Mouse (Mus musculus) liver, adult 2 months (tissue): ENCODE results near the gene Trpv4. TPM values are rescaled to one million over a fixed set of nuclear protein-coding genes. Genes with fewer than 3 reads are reported as not detected.

Experiments used
- DNase-seq: peaks from one replicate; pipeline ENCODE4 v3.0.0-alpha.2; 2011; ENCODE audit warnings: low read depth, low spot score; ENCODE audit errors: extremely low read depth
- H3K27ac ChIP-seq: fragments of 200-500 bp; replicated peaks from 2 replicates; pipeline ENCODE4 v1.5.1; 2012; ENCODE audit warnings: low read depth, mild to moderate bottlenecking, control low read depth, inconsistent platforms, low read length; ENCODE audit not compliant: insufficient read depth
- H3K27me3 ChIP-seq: fragments of 200-500 bp; 2 replicates; pipeline ENCODE4 v1.6.1; 2012; ENCODE audit warnings: mild to moderate bottlenecking, moderate library complexity, low read length, inconsistent platforms; ENCODE audit not compliant: control insufficient read depth, insufficient read depth
- H3K36me3 ChIP-seq: fragments of 200-500 bp; 2 replicates; pipeline ENCODE4 v1.6.1; 2012; ENCODE audit warnings: low read length, inconsistent platforms; ENCODE audit not compliant: control insufficient read depth, insufficient read depth
- H3K4me1 ChIP-seq: fragments of 200-500 bp; 2 replicates; pipeline ENCODE4 v1.6.1; 2011; ENCODE audit warnings: low read length; ENCODE audit not compliant: control insufficient read depth, insufficient read depth
- H3K4me3 ChIP-seq: fragments of 200-500 bp; 2 replicates; pipeline ENCODE4 v1.5.1; 2011; ENCODE audit warnings: low read depth, mild to moderate bottlenecking, control low read depth, low read length, moderate library complexity; ENCODE audit not compliant: insufficient read depth
- H3K79me2 ChIP-seq: fragments of 200-500 bp; 2 replicates; pipeline ENCODE4 v1.6.1; 2012; ENCODE audit warnings: inconsistent platforms, mild to moderate bottlenecking, low read length, moderate library complexity; ENCODE audit not compliant: control insufficient read depth, insufficient read depth
- H3K9ac ChIP-seq: fragments of 200-500 bp; 2 replicates; pipeline ENCODE4 v1.6.1; 2012; ENCODE audit warnings: low read depth, mild to moderate bottlenecking, control low read depth, inconsistent platforms, low read length
- CTCF ChIP-seq: fragments of 200-500 bp; IDR thresholded peaks from 2 replicates; pipeline ENCODE4 v1.5.1; 2011; ENCODE audit warnings: low read depth, low read length, control low read depth
- POLR2A ChIP-seq: fragments of 200-500 bp; IDR thresholded peaks from 2 replicates; pipeline ENCODE4 v1.6.1; 2011; ENCODE audit warnings: low read length, control low read depth; ENCODE audit not compliant: insufficient read depth; ENCODE audit errors: extremely low read depth
- WGBS: fragments of 180-500 bp; shearing (Covaris S2); methylation state at CpG from one replicate; pipeline ENCODE4 v1.1.7; 2018; 5-methylcytosine and 5-hydroxymethylcytosine counted together
- polyA plus RNA-seq: library from polyadenylated mRNA; depleted of rRNA; stranded (reverse); fragments of >200 nt; gene quantifications from 2 replicates; pipeline ENCODE4 v1.2.3, GENCODE M21; 2012; rRNA removed
- total RNA-seq: library from RNA; depleted of rRNA; stranded (reverse); fragments of >200 nt; gene quantifications from 2 replicates; pipeline ENCODE4 v1.2.3, GENCODE M21; 2014; rRNA removed

The Trpv4 gene
- total and polyA plus RNA-seq, 2 experiments = 0.09 to 0.50 TPM

DNA sequence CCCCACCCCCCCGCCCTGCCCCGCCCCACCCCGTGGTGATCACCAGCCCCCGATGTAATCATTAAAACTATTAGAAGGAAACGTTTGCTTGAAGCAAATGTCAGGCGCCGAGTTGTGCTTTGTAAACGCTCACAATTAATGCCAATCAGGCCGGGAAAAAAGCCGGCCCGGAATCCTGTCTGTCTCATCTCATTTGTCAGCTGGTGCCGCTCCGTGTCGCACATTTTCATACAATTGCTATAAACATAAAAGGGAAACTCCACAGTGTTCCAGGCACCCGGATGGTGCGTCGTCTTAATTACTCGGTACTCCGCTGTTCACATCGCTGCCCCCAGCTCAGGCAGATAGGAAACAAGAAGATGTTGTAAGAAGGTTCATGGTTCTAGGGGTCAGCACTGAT is 79.9 kb downstream of the Trpv4 start:
- Histone ChIP-seq H3K27ac (no peak overlapping the region), H3K79me2 (peaks cover 16% of the 10 kb centered on the region), H3K36me3 (no peaks in the 10 kb centered on the region), H3K27me3 (no peaks in the 10 kb centered on the region), H3K4me1 (peaks cover 22% of the 10 kb centered on the region), H3K9ac (no peak overlapping the region), H3K4me3 (no peak overlapping the region)
- 75% methylated on average over 20 of the region's 20 CpGs for WGBS
- TF ChIP-seq CTCF = no peak
- DNase-seq = no peak

DNA sequence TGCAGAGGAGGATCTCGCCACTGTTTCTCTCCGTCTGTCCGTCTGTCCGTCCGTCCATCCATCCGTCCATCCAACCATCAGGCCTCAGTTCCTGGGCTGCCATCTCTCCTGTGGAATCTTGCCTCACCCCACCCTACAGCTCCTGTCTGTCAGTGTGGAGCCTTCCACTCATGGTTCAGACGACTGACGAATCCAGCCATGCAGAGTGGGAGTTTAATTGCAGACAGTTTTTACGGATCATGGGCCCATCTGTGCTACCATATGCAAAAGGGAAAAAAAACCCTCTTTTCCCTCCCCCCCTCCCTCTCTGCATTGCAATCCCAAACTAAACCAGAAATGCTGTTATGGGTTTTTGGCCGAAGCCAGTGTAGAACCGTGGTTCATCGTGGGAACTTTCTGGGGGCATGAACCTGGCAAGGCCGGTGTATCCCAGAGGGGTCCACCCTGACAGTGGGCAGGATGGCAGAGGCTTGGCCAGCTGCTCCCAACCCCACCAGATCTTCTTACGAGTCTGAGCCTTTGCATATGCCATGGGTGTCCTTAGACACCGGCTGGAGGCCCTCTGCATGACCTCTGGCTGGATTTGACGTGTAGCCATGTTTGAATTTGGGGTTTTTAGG is 82.1 kb downstream of the Trpv4 start:
- Histone ChIP-seq H3K27ac (no peak overlapping the region), H3K4me1 (peaks cover 28% of the 10 kb centered on the region), H3K79me2 (peaks cover 15% of the 10 kb centered on the region), H3K4me3 (no peak overlapping the region), H3K9ac (no peak overlapping the region), H3K36me3 (no peaks in the 10 kb centered on the region), H3K27me3 (no peaks in the 10 kb centered on the region)
- no peak for DNase-seq
- TF ChIP-seq CTCF (no peak), POLR2A (no peak)
- WGBS = 92% methylated on average over 16 of the region's 16 CpGs

DNA sequence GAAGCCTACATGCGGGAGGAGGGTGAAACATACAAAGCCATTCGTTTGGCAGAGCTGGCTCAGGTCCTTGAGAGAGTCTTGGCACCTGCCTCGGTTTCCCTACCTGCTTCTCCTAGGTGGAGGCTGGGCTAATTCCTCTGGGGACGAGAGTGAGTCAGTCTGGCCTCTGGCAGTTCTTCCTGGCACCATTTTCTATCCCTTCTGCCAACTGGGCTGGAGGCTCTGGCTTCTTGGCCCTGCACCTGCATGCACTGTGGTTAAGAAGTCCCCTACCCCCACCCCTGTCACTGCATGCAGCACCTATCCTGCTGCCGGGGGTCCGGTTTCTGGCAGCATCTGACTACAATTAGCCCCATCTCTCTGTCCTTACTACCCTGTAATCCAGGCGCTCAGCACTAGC is 82.7 kb downstream of the Trpv4 start:
- 56% methylated on average over 7 of the region's 7 CpGs for WGBS
- Histone ChIP-seq H3K79me2 (peaks cover 15% of the 10 kb centered on the region), H3K9ac (no peak overlapping the region), H3K4me1 (peaks cover 31% of the 10 kb centered on the region), H3K27me3 (no peaks in the 10 kb centered on the region), H3K4me3 (no peak overlapping the region), H3K36me3 (no peaks in the 10 kb centered on the region), H3K27ac (no peak overlapping the region)
- TF ChIP-seq CTCF (no peak), POLR2A (no peak)
- peak; percentile 76 for DNase-seq

- H3K9ac ChIP-seq = no peak overlapping the region
- no peaks in the 10 kb centered on the region for H3K27me3 ChIP-seq
- TF ChIP-seq POLR2A = no peak
- no peak for TF ChIP-seq CTCF
- no peak for DNase-seq
- WGBS = 73% methylated on average over 11 of the region's 11 CpGs
- no peaks in the 10 kb centered on the region for H3K36me3 ChIP-seq
- H3K4me1 ChIP-seq = peaks cover 34% of the 10 kb centered on the region
- H3K4me3 ChIP-seq = no peak overlapping the region
- peaks cover 15% of the 10 kb centered on the region for H3K79me2 ChIP-seq
- no peak overlapping the region for H3K27ac ChIP-seq
Measured at GRCm38 (mm10) chr5:114575010-114575409, 83.2 kb downstream of the Trpv4 start.

DNA sequence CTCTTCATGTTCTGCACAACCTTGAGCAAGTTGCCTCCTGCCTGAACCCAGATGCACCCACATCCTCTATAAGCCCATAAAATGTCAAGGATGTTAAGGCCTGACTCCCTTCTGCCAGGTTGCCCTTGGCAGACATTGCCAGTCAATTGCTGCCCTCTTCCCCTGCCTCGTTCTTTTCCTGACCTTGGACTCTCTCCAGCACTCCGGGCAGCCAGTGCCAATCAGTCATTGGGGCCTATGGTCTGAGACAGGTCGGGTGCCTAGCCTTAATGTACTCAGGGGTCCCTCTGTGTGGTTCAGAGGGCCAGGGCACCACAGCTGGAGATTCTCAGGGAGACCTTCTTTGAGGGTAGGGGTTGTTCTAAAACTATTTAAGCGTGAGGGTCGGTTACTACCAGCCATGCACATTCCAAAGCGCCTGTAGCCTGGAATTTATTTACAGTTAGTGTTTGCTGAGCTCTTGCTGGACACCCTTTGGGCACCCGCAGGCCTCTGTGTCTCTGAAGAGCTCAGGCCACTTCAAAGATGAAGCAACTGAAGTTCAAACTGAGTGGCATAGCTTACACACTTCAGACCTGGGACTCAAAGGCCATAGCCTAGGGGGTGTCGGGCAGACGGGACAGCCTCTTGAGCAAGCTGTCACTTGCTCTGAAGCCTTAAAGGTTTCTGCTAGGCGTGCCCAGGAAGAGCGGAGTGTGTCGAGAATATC is 84.1 kb downstream of the Trpv4 start:
- 26% methylated on average over 12 of the region's 12 CpGs for WGBS
- Histone ChIP-seq H3K4me1 (peaks cover 38% of the 10 kb centered on the region), H3K27me3 (no peaks in the 10 kb centered on the region), H3K79me2 (peaks cover 15% of the 10 kb centered on the region), H3K36me3 (no peaks in the 10 kb centered on the region), H3K4me3 (no peak overlapping the region), H3K27ac (peak overlapping the region; percentile 40), H3K9ac (no peak overlapping the region)
- DNase-seq = peak; percentile 80
- TF ChIP-seq CTCF = no peak
- no peak for TF ChIP-seq POLR2A

DNA sequence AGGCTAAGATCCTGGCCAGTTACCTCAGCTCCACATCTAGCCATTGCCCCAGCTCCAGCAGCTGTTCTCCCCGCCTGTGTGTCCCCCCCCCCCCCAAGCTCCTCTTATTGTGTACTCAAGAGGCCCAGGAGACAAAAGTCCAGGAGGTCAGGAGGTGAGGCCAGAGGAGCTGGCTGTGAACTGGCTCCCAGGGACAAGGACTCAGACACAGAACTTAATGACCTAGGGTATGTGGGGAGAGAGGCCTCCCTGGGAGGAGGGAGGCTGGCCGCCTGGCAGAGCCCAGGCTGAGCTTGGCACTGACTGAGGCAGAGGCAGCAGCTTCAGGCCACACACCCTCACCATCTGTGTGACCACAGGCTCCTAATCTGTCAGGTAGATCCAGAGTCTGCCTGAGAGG is 85.2 kb downstream of the Trpv4 start:
- H3K27me3 ChIP-seq = no peaks in the 10 kb centered on the region
- H3K36me3 ChIP-seq = no peaks in the 10 kb centered on the region
- H3K4me3 ChIP-seq = no peak overlapping the region
- H3K9ac ChIP-seq = no peak overlapping the region
- peak overlapping the region; percentile 19 for H3K27ac ChIP-seq
- no peak for TF ChIP-seq POLR2A
- TF ChIP-seq CTCF = no peak
- WGBS = 20% methylated on average over 2 of the region's 2 CpGs
- H3K4me1 ChIP-seq = peaks cover 42% of the 10 kb centered on the region
- peaks cover 15% of the 10 kb centered on the region for H3K79me2 ChIP-seq
- peak; percentile 93 for DNase-seq

Other genes starting within 250 kb of the Trpv4 start
- 13.2 and 14.5 TPM in 2 replicates for gene Mmab, start 214.4 kb downstream of the Trpv4 start, total RNA-seq
- gene Mmab, start 214.4 kb downstream of the Trpv4 start, polyA plus RNA-seq = 22.2 and 22.4 TPM in 2 replicates
- 36.6 and 39.2 TPM in 2 replicates for gene Mvk, start 214.2 kb downstream of the Trpv4 start, total RNA-seq
- gene Mvk, start 214.2 kb downstream of the Trpv4 start, polyA plus RNA-seq = 59.5 and 63.0 TPM in 2 replicates
- gene Fam222a, start 90.4 kb downstream of the Trpv4 start, total RNA-seq = 0.09 and 0.60 TPM in 2 replicates
- 1.2 and 1.4 TPM in 2 replicates for gene Fam222a, start 90.4 kb downstream of the Trpv4 start, polyA plus RNA-seq
- 3.1 and 4.4 TPM in 2 replicates for gene Gltp, start 32.6 kb upstream of the Trpv4 start, total RNA-seq
- gene Gltp, start 32.6 kb upstream of the Trpv4 start, polyA plus RNA-seq = 5.1 and 7.9 TPM in 2 replicates
- 0.83 and 1.4 TPM in 2 replicates for gene Tchp, start 49.3 kb upstream of the Trpv4 start, total RNA-seq
- 2.1 and 4.0 TPM in 2 replicates for gene Tchp, start 49.3 kb upstream of the Trpv4 start, polyA plus RNA-seq
- gene Ankrd13a, start 116.3 kb upstream of the Trpv4 start, total RNA-seq = 11.4 and 14.7 TPM in 2 replicates
- gene Ankrd13a, start 116.3 kb upstream of the Trpv4 start, polyA plus RNA-seq = 15.9 and 19.1 TPM in 2 replicates
- gene Git2, start 117.1 kb upstream of the Trpv4 start, total RNA-seq = 11.0 and 13.2 TPM in 2 replicates
- 11.1 and 11.8 TPM in 2 replicates for gene Git2, start 117.1 kb upstream of the Trpv4 start, polyA plus RNA-seq
- 2.0 and 2.1 TPM in 2 replicates for gene 1500011B03Rik, start 165.0 kb upstream of the Trpv4 start, total RNA-seq
- 4.2 and 7.2 TPM in 2 replicates for gene 1500011B03Rik, start 165.0 kb upstream of the Trpv4 start, polyA plus RNA-seq
- gene 4930519G04Rik, start 195.2 kb upstream of the Trpv4 start, total RNA-seq = not detected in 2 replicates
- gene 4930519G04Rik, start 195.2 kb upstream of the Trpv4 start, polyA plus RNA-seq = not detected in 2 replicates
- not detected in 2 replicates for gene Gm9936, start 200.3 kb upstream of the Trpv4 start, total RNA-seq
- not detected in 2 replicates for gene Gm9936, start 200.3 kb upstream of the Trpv4 start, polyA plus RNA-seq
- 4.1 and 6.3 TPM in 2 replicates for gene Oasl2, start 238.5 kb upstream of the Trpv4 start, total RNA-seq
- gene Oasl2, start 238.5 kb upstream of the Trpv4 start, polyA plus RNA-seq = 1.5 and 4.2 TPM in 2 replicates